Mouse (Mus musculus) CD4-positive, CD25-positive, alpha-beta regulatory T cell, adult 4 months (primary cell): ENCODE measurements at regions not wholly inside any gene's neighbourhood (a gene's known extent, or its start where the extent isn't known, plus 50 kb on each side); places are given as distances from the start of the nearest gene placed in this dataset.

Source experiments
- ATAC-seq: one replicate; pipeline ENCODE4 v1.8.0; 2017

DNA sequence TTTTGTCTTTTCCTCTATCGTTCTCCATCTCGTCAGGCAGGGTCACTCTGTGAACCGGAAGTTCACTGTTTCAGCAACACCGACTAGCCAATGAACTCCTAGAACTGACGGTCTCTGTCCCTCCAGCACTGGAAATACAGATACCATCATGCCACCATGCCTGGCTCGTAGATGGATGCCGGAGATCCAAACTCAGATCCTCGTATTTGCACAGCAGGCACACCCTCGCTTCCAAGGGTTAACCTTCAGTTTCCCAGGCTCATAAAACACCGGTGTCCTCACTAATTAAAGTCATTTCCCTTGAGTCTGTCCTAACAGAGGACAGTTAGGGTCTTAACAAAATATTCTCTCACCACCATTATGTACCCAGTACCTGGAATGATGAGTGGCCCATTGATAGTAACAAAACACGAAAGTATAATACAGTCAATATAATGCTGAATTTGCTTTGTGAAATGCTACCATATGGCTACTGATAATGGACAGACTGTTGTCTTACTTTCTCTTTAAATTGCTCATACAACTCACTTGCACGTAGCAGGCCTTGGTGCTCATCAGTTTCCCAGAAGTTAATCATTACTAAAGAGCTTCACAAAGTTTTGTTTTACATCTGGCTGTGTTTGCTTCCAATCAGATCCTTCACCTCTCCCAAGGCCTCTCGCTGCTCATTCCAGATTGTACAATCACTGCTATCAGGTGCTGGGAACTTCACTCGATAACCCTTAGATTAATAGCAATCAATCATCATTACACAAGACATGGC, 52.7 kb upstream of the Ccn6 start:
- ATAC-seq = no peak

DNA sequence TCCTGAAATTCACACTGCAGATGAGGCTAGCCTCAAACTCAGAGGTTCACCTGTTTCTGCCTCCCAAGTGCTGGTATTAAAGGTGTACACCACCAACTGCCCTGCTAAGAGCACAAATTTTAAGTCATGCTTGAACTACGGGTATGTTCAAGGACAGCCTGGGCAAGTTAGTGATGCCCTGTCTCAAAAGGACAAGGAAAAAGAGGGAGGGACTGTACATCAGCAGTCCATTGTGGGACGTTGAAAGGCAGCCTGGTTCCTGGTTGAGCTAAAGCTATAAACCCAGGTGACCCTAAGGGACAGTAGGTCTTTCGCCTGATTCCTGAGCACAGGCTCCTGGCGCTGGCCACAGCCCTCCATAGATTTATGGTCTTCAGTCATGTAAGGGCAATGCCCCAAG, 51.0 kb upstream of the Ccn6 start:
- ATAC-seq = no peak
